Mouse (Mus musculus) cerebellum, adult 2 months (tissue): ENCODE measurements around the gene Gsc2. TPM values are rescaled to one million over a fixed set of nuclear protein-coding genes. Genes with fewer than 3 reads are reported as not detected.
A peak's percentile ranks its signal among the peaks of the same experiment; 100 is the strongest.

Experiments
- DNase-seq, 2 experiments: peaks; one replicate each; pipeline ENCODE4 v3.0.0; 2021
- H3K27ac ChIP-seq: fragments of 200-500 bp; 2 replicates; pipeline ENCODE4 v1.5.1; 2012; ENCODE audit warnings: low read length, control low read depth, inconsistent platforms; ENCODE audit not compliant: insufficient read depth
- H3K27me3 ChIP-seq: fragments of 200-500 bp; 2 replicates; pipeline ENCODE4 v1.6.1; 2012; ENCODE audit warnings: inconsistent platforms, mild to moderate bottlenecking, low read length, moderate library complexity; ENCODE audit not compliant: control insufficient read depth, insufficient read depth
- H3K4me1 ChIP-seq: fragments of 200-500 bp; 2 replicates; pipeline ENCODE4 v1.6.1; 2011; ENCODE audit warnings: low read length; ENCODE audit not compliant: control insufficient read depth, insufficient read depth
- H3K4me3 ChIP-seq: fragments of 200-500 bp; replicated peaks from 2 replicates; pipeline ENCODE3; 2011; ENCODE audit warnings: mild to moderate bottlenecking, low read depth, low read length, control low read depth; ENCODE audit not compliant: insufficient read depth
- CTCF ChIP-seq: fragments of 200-500 bp; IDR thresholded peaks from 2 replicates; pipeline ENCODE4 v1.5.1; 2011; ENCODE audit warnings: low read depth, mild to moderate bottlenecking, control low read depth, low read length, moderate library complexity, borderline replicate concordance; ENCODE audit not compliant: insufficient read depth
- POLR2A ChIP-seq: fragments of 200-500 bp; IDR thresholded peaks from 2 replicates; pipeline ENCODE4 v1.6.1; 2011; ENCODE audit warnings: low read length, control low read depth, borderline replicate concordance; ENCODE audit not compliant: insufficient read depth
- WGBS: fragments of 180-500 bp; shearing (Covaris S2); methylation state at CpG from one replicate; pipeline ENCODE4 v1.1.7; 2018; 5-methylcytosine and 5-hydroxymethylcytosine counted together
- polyA plus RNA-seq: library from polyadenylated mRNA; depleted of rRNA; stranded (reverse); fragments of >200 nt; gene quantifications from 2 replicates; pipeline ENCODE4 v1.2.3, GENCODE M21; 2012

The Gsc2 gene
- polyA plus RNA-seq, 1 experiment = not detected

DNA sequence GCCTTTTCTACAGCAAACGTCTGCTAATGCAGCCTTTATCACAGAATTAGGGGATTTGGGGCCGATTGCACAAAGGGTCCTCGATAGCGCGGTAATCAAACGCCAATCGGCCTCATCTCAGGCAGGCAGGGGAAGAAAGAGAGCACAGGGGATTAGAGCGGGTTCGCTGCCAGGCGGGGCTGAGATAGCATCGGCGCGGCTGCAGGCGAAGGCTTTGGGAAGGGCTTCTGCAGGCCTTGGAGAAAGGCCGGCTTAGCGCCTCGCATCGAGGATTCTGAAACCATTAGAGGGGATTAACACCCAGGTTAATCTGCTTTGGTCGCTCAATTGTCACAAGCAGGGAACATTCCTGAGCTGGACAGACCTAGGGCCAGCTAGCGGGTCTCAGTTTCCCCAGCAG lies 5.7 kb upstream of the Gsc2 start:
- Histone ChIP-seq H3K4me1 (peaks cover 6% of the 10 kb centered on the region; the same call in 1 of the 2 replicates), H3K4me3 (no peak overlapping the region), H3K27me3 (no peaks in the 10 kb centered on the region), H3K27ac (no peak overlapping the region)
- DNase-seq = no peak
- TF ChIP-seq CTCF (no peak), POLR2A (no peak)
- WGBS = 25% methylated on average over 20 of the region's 20 CpGs

DNA sequence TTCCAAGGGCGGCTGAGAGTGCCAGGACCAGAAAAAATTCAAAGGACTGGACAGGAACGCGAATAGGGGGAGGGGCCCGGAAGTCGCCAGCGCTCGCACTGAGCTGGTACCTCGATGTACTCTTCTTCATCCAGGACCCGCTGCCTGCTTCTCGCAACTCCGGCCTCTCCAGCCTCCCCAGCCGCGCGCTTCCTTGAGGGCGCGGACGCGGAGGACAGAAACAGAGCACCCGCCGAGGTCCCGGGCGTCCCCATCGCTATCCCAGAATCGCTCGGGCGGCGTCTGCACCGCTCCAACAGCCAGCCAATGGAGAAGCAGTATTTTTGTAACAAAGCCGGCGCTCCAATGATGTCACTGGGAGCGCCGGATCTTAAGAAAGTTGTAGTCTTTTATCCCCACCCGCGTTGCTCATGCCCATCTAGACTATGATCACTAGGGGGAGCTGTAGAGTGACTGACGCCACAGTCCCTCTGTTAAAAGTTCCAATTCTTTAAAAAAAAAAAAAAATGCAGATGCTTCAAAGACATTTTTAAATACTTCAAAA lies 3.7 kb downstream of the Gsc2 start, which contains the start of gene Ess2:
Ess2 (minus strand) TSS at position 297 of the 544 bp plus-strand sequence.
- Histone ChIP-seq H3K4me3 (peak within 1 kb of the TSS; percentile 97), H3K4me1 (no peaks in the 10 kb centered on the region; the same call in 1 of the 2 replicates), H3K27ac (peak within 1 kb of the TSS; percentile 92), H3K27me3 (peaks cover 2% of the 10 kb centered on the region; the same call in 1 of the 2 replicates)
- DNase-seq = peak; percentile 92 to 95
- under 1% methylated on average over 35 of the region's 35 CpGs for WGBS
- TF ChIP-seq POLR2A (peak; percentile 61; the same call in 1 of the 2 replicates), CTCF (peak; percentile 71; the same call in 1 of the 2 replicates)

DNA sequence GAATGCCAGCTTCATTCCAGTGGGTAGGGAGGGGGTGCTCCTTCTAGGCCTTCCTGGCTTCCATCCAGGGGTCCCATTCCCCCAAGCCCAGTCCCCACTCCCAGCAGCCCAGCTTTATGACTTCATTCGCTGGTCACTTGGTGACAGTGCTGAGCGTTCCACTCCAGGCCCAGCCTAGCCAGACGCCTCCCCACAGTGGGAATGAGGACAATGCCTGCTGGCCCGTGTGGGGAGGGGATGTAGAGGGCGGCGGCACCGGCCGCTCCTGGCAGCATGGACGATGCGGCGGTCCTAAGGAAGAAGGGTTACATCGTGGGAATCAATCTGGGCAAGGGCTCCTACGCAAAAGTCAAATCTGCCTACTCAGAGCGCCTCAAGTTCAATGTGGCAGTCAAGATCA lies 16.4 kb downstream of the Gsc2 start, which contains the start of the genes Dgcr2 and Tssk2:
Dgcr2 (minus strand) TSS at position 101 of the 400 bp plus-strand sequence.
Tssk2 (plus strand) TSS at position 176 of the 400 bp plus-strand sequence.
- no peak for DNase-seq

DNA sequence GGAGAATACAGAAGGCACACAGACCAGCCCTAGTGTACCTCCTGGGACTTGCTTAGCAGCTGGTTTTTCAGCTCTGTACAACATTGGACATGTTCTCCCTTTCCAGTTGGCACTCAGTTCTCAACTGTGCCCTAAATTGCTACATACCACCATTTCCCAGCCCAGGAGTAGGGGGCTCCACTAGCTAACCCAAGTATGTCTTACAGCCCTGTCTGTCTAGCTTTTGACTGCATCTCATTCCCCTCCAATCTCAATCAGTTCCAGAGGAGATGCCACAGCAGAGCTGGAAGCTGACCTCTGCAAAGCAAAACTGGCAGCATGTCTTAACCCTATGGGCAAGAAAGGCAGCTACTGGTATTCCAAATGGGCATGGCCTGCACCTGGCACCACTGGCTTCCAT lies 18.8 kb downstream of the Gsc2 start:
- Histone ChIP-seq H3K4me3 (no peak overlapping the region), H3K27ac (no peak overlapping the region), H3K27me3 (no peaks in the 10 kb centered on the region), H3K4me1 (peaks cover 16% of the 10 kb centered on the region; the same call in 1 of the 2 replicates)
- DNase-seq = no peak
- TF ChIP-seq POLR2A = no peak
- no peak for TF ChIP-seq CTCF

More for the DNA sequence above, 16.4 kb downstream of the Gsc2 start, which contains the start of the genes Dgcr2 and Tssk2:
- Histone ChIP-seq H3K27ac (no peak within 1 kb of the TSS), H3K4me1 (peaks cover 9% of the 10 kb centered on the region; the same call in 1 of the 2 replicates), H3K27me3 (no peaks in the 10 kb centered on the region), H3K4me3 (no peak within 1 kb of the TSS)
- TF ChIP-seq CTCF (no peak), POLR2A (no peak)
- 75% methylated on average over 14 of the region's 14 CpGs for WGBS

DNA sequence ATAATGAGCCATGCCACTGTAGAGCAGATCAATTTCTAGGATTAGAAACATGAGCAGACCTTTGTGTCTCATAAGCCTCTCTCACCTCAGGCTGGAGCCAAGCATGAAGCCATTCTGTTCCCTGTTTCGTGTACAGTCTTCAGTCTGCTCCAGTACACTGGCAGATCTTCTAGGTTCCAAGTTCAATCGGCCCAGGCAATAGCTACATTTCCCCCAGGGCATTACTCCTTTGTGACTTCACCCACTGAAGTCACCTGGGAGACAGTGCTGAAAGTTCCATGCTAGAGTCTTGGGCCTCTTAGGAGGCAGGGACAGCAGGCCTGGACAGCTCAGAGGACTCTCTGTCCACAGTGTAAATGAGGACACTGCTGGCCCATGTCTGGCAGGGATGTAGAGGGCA lies 20.9 kb downstream of the Gsc2 start, which contains the start of gene Tssk1:
Tssk1 (plus strand) TSS at position 301 of the 400 bp plus-strand sequence.
- 61% methylated on average over 2 of the region's 2 CpGs for WGBS
- Histone ChIP-seq H3K27ac (0 out of 2 replicates have a peak within 1 kb of the TSS, but pooled peaks have one; percentile 22), H3K27me3 (no peaks in the 10 kb centered on the region), H3K4me1 (peaks cover 20% of the 10 kb centered on the region), H3K4me3 (no peak within 1 kb of the TSS)
- TF ChIP-seq CTCF (no peak), POLR2A (no peak)
- DNase-seq = no peak

DNA sequence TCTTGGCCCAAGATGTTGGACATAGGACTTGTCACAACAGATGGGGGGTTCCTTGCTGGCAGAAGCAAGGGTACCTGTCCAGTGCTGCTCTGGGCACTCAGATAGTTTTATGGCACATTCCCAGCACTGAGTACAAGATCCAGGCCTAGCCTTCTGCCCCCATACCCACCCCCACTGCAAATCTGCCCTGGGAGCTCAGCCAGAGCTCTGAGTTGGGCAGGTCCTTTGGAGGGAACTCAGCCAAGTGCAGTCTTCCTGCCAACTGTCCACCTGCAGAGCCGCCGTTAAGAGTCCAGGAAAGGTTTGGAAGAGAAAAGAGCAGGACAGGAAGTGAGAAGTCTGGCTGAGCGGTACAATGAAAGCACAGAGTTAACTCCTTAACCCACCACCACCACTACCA lies 22.3 kb downstream of the Gsc2 start:
- 4% methylated on average over 3 of the region's 3 CpGs for WGBS
- H3K27me3 ChIP-seq = no peaks in the 10 kb centered on the region
- H3K27ac ChIP-seq = peak overlapping the region; percentile 48
- no peak overlapping the region for H3K4me3 ChIP-seq
- H3K4me1 ChIP-seq = peaks cover 20% of the 10 kb centered on the region
- peak; percentile 92 for DNase-seq
- TF ChIP-seq CTCF (no peak), POLR2A (no peak)

DNA sequence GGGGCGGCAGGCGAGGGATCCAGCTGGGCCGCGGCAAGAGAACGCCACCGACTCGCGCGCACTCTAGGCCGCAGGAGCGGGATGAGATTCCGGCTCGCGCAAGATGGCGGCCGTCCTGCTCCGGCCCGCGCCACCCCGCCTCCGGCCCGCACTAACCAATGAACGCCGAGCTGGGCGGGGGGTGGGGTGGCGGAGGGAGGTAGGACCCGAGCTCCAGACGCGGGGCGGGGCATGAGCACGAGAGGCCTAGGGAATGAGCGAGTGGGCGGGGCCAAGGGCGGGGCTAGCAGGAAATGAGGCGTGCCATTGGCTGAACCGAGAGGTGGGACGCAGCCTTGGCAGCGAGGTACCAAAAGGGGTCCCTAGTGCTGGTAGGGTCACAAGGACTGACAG lies 23.3 kb downstream of the Gsc2 start, which contains the start of gene Gm20518:
Gm20518 (minus strand) TSS at position 105 of the 393 bp plus-strand sequence.
- WGBS = 2% methylated on average over 38 of the region's 38 CpGs
- H3K27me3 ChIP-seq = no peaks in the 10 kb centered on the region
- peaks cover 24% of the 10 kb centered on the region for H3K4me1 ChIP-seq
- peak within 1 kb of the TSS; percentile 87 for H3K27ac ChIP-seq
- peak; percentile 99 for DNase-seq
- TF ChIP-seq CTCF (no peak), POLR2A (peak; percentile 85)
- peak within 1 kb of the TSS; percentile 94 for H3K4me3 ChIP-seq
